Mouse (Mus musculus) G1E (cell line): ENCODE data around the gene Dhrs3. TPM values are rescaled to one million over a fixed set of nuclear protein-coding genes. Genes with fewer than 3 reads are reported as not detected.

Source experiments
- ATAC-seq: 2 replicates; pipeline ENCODE4 v1.8.0; 2016; ENCODE audit warnings: mild to moderate bottlenecking; ENCODE audit not compliant: insufficient number of reproducible peaks, poor library complexity, low FRiP score, severe bottlenecking; ENCODE audit errors: extremely low read depth
- DNase-seq: peaks from one replicate; pipeline ENCODE4 v3.0.0; 2012; ENCODE audit warnings: low spot score
- H3K27me3 ChIP-seq: 2 replicates; pipeline ENCODE4 v1.6.1; 2012; ENCODE audit warnings: mild to moderate bottlenecking, low read length, inconsistent platforms; ENCODE audit not compliant: insufficient read depth
- H3K36me3 ChIP-seq: replicated peaks from 2 replicates; pipeline ENCODE3; 2012; ENCODE audit warnings: mild to moderate bottlenecking, inconsistent platforms
- H3K4me1 ChIP-seq: 2 replicates; pipeline ENCODE4 v1.6.1; 2012; ENCODE audit warnings: low read depth, low read length, inconsistent platforms, mixed read lengths; ENCODE audit not compliant: insufficient read depth
- H3K4me3 ChIP-seq: 2 replicates; pipeline ENCODE4 v1.5.1; 2012; ENCODE audit warnings: low read depth, mild to moderate bottlenecking, inconsistent platforms, low read length, moderate library complexity, mixed read lengths
- H3K9me3 ChIP-seq: replicated peaks from 2 replicates; pipeline ENCODE4 v1.6.1; 2012; ENCODE audit warnings: inconsistent platforms
- CTCF ChIP-seq: IDR thresholded peaks from 2 replicates; pipeline ENCODE4 v1.5.1; 2012; ENCODE audit warnings: low read depth, low read length, inconsistent platforms, mixed read lengths
- GATA1 ChIP-seq: IDR thresholded peaks from 2 replicates; pipeline ENCODE4 v1.6.1; 2012; ENCODE audit warnings: borderline replicate concordance, low read length, inconsistent platforms, mixed read lengths
- GATA2 ChIP-seq: IDR thresholded peaks from 2 replicates; pipeline ENCODE4 v1.6.1; 2012; ENCODE audit warnings: low read depth, low read length, inconsistent platforms, borderline replicate concordance
- POLR2AphosphoS5 ChIP-seq: IDR thresholded peaks from 2 replicates; pipeline ENCODE4 v1.6.1; 2012; ENCODE audit warnings: low read depth, low read length, inconsistent platforms; ENCODE audit not compliant: insufficient replicate concordance
- TAL1 ChIP-seq: conservative IDR thresholded peaks from 2 replicates; pipeline ENCODE4 v1.6.1; 2012; ENCODE audit warnings: low read depth, low read length, inconsistent platforms, mixed read lengths
- polyA plus RNA-seq: library from polyadenylated mRNA; stranded (reverse); fragments of >175 nt; gene quantifications from 2 replicates; pipeline ENCODE4 v1.2.3, GENCODE M21; 2012
- total RNA-seq, 2 experiments: library from RNA; stranded (forward) in 1 of 2; stranded (reverse) in 1 of 2; fragments of 200-1000 nt in 1 of 2; fragments of >200 nt in 1 of 2; fragmentation: Nextera tagmentation in 1 of 2; gene quantifications; 2 replicates each; pipeline ENCODE4 v1.2.3; 2014 to 2017

The Dhrs3 gene
- total and polyA plus RNA-seq, 3 experiments, result 0.36 to 20.9 (median 4.4) TPM

- DNase-seq (no peak), ATAC-seq (no peak)
- Histone ChIP-seq H3K4me3 (no peak overlapping the region), H3K9me3 (no peaks in the 10 kb centered on the region), H3K36me3 (no peaks in the 10 kb centered on the region), H3K27me3 (no peaks in the 10 kb centered on the region), H3K4me1 (no peaks in the 10 kb centered on the region)
- no peak for TF ChIP-seq GATA2
- TF ChIP-seq POLR2AphosphoS5, result no peak
- TF ChIP-seq CTCF, result no peak
- TF ChIP-seq TAL1, result no peak
- TF ChIP-seq GATA1, result no peak
Measured at GRCm38 (mm10) chr4:144906978-144907703, 14.5 kb downstream of the Dhrs3 start.

DNA sequence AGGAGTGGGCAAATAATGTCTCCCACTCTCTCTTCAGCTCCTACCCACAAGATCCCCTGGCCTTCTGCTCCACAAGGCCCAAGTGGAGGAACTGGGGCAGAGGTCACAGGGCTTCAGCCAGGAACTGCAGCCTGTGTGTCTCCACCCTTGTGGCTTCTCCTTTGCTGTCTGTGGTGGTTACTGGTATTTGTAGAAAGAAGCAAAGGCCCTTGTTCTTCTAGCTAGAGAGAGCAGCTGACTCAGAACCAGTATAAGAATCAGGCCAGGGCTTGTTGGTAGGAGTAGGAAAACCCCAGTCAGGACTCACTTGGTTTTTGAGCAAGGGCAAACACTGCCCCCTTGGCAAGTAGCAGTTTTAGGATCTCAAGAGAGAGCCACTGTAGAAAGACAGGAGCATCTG is 16.2 kb downstream of the Dhrs3 start:
- Histone ChIP-seq H3K9me3 (no peaks in the 10 kb centered on the region), H3K4me1 (no peaks in the 10 kb centered on the region), H3K27me3 (no peaks in the 10 kb centered on the region), H3K4me3 (no peak overlapping the region), H3K36me3 (no peaks in the 10 kb centered on the region)
- DNase-seq, result no peak
- ATAC-seq, result no peak
- TF ChIP-seq GATA2, result no peak
- TF ChIP-seq CTCF, result no peak
- TF ChIP-seq GATA1, result no peak
- no peak for TF ChIP-seq TAL1
- TF ChIP-seq POLR2AphosphoS5, result no peak

DNA sequence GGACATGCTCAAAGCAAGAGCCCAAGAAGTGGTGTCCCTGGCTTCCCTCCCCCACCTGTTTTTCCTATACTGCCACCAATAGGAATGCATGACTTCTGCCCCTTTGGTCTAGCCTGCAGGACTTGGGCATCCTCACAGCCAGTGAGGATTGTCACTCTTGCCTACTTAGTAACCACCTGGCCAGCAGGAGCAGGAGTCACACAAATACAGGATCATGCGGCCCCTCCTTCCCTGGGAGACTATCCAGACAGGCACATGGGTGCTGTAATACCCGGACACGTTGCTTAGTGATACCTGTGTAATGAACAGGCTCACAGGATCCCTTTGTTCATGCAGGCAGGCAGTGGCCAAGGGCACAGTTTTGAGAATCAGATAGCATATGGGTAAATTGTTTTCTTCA is 17.7 kb downstream of the Dhrs3 start:
- Histone ChIP-seq H3K27me3 (no peaks in the 10 kb centered on the region), H3K4me3 (no peak overlapping the region), H3K9me3 (no peaks in the 10 kb centered on the region), H3K4me1 (no peaks in the 10 kb centered on the region), H3K36me3 (no peaks in the 10 kb centered on the region)
- TF ChIP-seq POLR2AphosphoS5 (no peak), GATA1 (no peak), TAL1 (no peak), GATA2 (no peak), CTCF (no peak)
- ATAC-seq (no peak), DNase-seq (no peak)

DNA sequence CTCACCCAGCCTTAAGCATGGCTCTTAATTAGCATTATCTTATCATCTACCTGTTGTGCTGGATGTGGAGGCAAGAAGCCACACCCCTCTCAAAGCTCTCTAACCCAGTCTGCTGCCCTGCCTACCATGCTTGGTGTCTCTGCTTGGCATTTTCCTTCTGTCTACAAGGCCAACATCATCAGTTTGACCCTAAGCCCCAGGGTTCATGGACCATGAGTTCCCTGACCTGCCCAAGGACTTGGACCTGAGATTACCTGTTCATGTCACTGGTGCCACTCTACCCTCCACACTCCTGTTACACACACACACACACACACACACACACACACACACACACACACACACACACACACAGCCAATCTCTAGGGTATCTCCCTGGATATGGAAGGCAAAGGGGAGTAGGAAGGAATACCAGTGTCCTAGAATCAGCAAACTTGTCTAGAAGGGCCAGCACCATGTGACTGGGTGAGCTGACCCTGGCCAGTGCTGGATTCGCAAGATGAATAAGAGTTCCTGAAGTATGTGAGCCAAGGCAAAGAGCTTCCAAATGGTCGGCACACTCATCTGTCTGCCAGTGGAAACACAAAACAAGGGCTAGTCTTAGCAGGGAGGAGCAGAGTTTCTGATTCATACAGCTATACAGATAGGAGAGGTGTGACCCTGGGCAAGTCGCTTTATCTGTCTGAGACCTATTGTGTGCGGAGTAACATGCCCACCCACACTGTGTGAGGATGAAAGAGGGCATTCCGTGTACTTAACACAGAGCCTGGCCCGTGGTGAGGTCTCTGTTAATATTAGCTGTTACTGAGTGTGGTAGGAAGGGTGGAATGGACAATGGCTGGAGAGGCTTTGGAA is 20.9 kb downstream of the Dhrs3 start:
- ATAC-seq (no peak), DNase-seq (no peak)
- H3K27me3 ChIP-seq, result no peaks in the 10 kb centered on the region
- no peaks in the 10 kb centered on the region for H3K9me3 ChIP-seq
- no peaks in the 10 kb centered on the region for H3K4me1 ChIP-seq
- no peaks in the 10 kb centered on the region for H3K36me3 ChIP-seq
- H3K4me3 ChIP-seq, result no peak overlapping the region
- TF ChIP-seq GATA2, result no peak
- TF ChIP-seq CTCF, result no peak

DNA sequence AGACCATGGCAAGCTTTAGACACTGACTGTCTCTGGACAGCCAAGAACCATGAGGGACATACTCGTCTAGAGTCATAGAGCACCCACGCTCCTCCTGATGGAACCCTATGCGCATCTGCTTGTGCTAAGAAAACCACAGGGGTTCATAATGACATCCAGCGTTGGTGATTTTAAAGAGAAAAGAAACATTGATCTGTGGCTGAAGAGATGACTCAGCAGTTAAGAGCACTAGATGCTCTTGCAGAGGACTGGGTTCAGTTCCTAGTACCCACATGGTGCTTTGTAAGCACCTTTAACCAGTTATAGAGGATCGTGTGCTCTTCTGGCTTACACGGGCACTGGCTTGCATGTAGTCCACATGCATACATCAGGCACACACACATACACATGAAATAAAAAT is 23.9 kb downstream of the Dhrs3 start:
- Histone ChIP-seq H3K36me3 (peaks cover 8% of the 10 kb centered on the region), H3K27me3 (no peaks in the 10 kb centered on the region; the same call in 1 of the 2 replicates), H3K4me1 (no peaks in the 10 kb centered on the region), H3K4me3 (no peak overlapping the region), H3K9me3 (no peaks in the 10 kb centered on the region)
- TF ChIP-seq TAL1 (no peak), GATA1 (no peak), POLR2AphosphoS5 (no peak), GATA2 (no peak), CTCF (no peak)
- DNase-seq (no peak), ATAC-seq (no peak)

DNA sequence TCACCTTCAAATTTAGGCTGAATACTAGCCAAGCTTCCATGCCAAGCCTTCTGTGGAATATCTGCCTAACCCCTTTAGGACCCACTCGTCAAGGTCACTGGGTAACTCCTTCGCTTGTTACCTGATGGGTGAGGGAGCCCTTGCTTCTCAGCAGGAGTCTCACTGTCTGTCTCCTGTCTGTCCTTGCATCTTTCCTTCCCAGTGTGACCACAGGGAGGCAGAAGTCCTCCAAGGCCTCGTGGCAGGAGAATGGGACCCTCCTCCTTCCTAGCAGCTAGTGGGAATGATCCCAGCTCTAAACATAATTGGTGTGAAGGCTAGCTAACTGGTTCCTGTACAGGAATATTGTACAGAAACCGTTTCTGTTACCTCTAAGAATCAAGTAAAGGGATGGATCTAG is 24.5 kb downstream of the Dhrs3 start:
- Histone ChIP-seq H3K27me3 (no peaks in the 10 kb centered on the region; the same call in 1 of the 2 replicates), H3K9me3 (no peaks in the 10 kb centered on the region), H3K4me3 (no peak overlapping the region), H3K36me3 (peaks cover 8% of the 10 kb centered on the region), H3K4me1 (no peaks in the 10 kb centered on the region)
- ATAC-seq, result no peak
- TF ChIP-seq TAL1 (no peak), POLR2AphosphoS5 (no peak), CTCF (no peak), GATA2 (no peak), GATA1 (no peak)
- DNase-seq, result no peak
